In the genomic region with DNA sequence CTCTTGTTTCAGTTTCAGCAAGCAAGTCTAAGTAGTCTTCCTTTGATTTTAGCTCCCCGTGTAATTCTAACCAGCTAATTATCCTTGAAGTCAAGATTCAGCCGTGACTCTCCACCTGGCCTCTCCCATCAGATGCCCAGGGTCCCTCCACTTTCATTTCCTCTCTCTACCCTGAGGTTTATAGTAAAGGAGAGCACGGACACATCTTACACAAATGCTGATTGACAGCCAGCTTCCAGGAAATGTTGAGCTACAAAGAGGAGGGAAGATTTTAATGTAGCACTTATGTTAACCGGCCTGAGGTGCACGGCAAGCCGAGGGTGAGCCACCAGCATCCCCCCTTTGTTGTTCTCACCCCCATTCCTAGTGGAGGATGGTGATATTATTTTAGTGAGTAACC, we compare ENCODE assay signal across 10 mouse cellular contexts. TPM values are rescaled to one million over a fixed set of nuclear protein-coding genes. Genes with fewer than 3 reads are reported as not detected.
DNase-seq lines count a peak whose midpoint lies in the region; ATAC-seq lines count a peak whose summit lies in the region.
"Had no signal": no experiment of that assay in that cellular context is flagged by ENCODE, and none has a peak within 500 bp of the region (broad histone marks: within the 10 kb centered on the region; RNA-seq: fewer than 3 reads in every experiment).

No protein-coding gene starts in this region.

- no peak for ATAC-seq in forebrain, embryonic 13.5 days
- no peak for ATAC-seq in forebrain, embryonic 16.5 days
- ATAC-seq in lung, embryonic 15.5 days (ENCODE audit: borderline replicate concordance, extremely low read depth, low FRiP score, low TSS enrichment), result no peak
- ATAC-seq in hindbrain, embryonic 14.5 days (ENCODE audit: low FRiP score), result no peak
- no peak for ATAC-seq in neural tube, embryonic 12.5 days (ENCODE audit: low FRiP score, low read depth)

- H3K36me3 ChIP-seq in forebrain, embryonic 13.5 days (ENCODE audit: poor library complexity, severe bottlenecking), result no peaks in the 10 kb centered on the region
- H3K36me3 ChIP-seq in forebrain, embryonic 16.5 days (ENCODE audit: control insufficient read depth, insufficient read depth), result no peaks in the 10 kb centered on the region
- no peaks in the 10 kb centered on the region for H3K36me3 ChIP-seq in lung, embryonic 15.5 days
- H3K36me3 ChIP-seq in hindbrain, embryonic 14.5 days (replicated peaks; ENCODE audit: control insufficient read depth, insufficient read depth), result no peaks in the 10 kb centered on the region
- H3K36me3 ChIP-seq in neural tube, embryonic 12.5 days, result no peaks in the 10 kb centered on the region

- H3K27me3 ChIP-seq in forebrain, embryonic 13.5 days, result peaks cover 74% of the 10 kb centered on the region
- peaks cover 54% of the 10 kb centered on the region for H3K27me3 ChIP-seq in forebrain, embryonic 16.5 days (replicated peaks; ENCODE audit: control insufficient read depth, insufficient read depth, low read length)
- H3K27me3 ChIP-seq in lung, embryonic 15.5 days, result peaks cover 70% of the 10 kb centered on the region
- H3K27me3 ChIP-seq in hindbrain, embryonic 14.5 days (ENCODE audit: control insufficient read depth, insufficient read depth, low read length), result peaks cover 19% of the 10 kb centered on the region
- peaks cover 14% of the 10 kb centered on the region for H3K27me3 ChIP-seq in neural tube, embryonic 12.5 days (replicated peaks)

- DNase-seq in lung, postnatal 10 days, result no peak
- no peak for DNase-seq in hindbrain, embryonic 14.5 days (ENCODE audit: low spot score)
- DNase-seq in cerebellum, postnatal 4 days (ENCODE audit: low spot score in 2 of 2), result no peak
- DNase-seq in spleen, adult 12 weeks (ENCODE audit: low spot score), result no peak
- DNase-seq: B cell, adult 2 months; spleen, adult 18-20 months had no signal

- H3K4me1 ChIP-seq in forebrain, embryonic 13.5 days, result peaks cover 39% of the 10 kb centered on the region
- peaks cover 27% of the 10 kb centered on the region for H3K4me1 ChIP-seq in forebrain, embryonic 16.5 days (replicated peaks; ENCODE audit: control insufficient read depth, insufficient read depth, low read length)
- H3K4me1 ChIP-seq in lung, embryonic 15.5 days, result peaks cover 19% of the 10 kb centered on the region
- peaks cover 16% of the 10 kb centered on the region; the same call in 1 of the 2 replicates for H3K4me1 ChIP-seq in hindbrain, embryonic 14.5 days (replicated peaks; ENCODE audit: control insufficient read depth, insufficient read depth, low read length)
- H3K4me1 ChIP-seq in neural tube, embryonic 12.5 days, result peaks cover 33% of the 10 kb centered on the region

- H3K27ac ChIP-seq in forebrain, embryonic 13.5 days, result no peak overlapping the region
- H3K27ac ChIP-seq in forebrain, embryonic 16.5 days (ENCODE audit: low read length), result no peak overlapping the region
- peak overlapping the region; percentile 94; the same call in 1 of the 2 replicates for H3K27ac ChIP-seq in lung, embryonic 15.5 days
- 0 out of 2 replicates have a peak overlapping the region, but pooled peaks have one; percentile 45 for H3K27ac ChIP-seq in hindbrain, embryonic 14.5 days
- no peak overlapping the region for H3K27ac ChIP-seq in neural tube, embryonic 12.5 days

- no peak overlapping the region for H3K9ac ChIP-seq in forebrain, embryonic 13.5 days
- no peak overlapping the region for H3K9ac ChIP-seq in forebrain, embryonic 16.5 days (replicated peaks; ENCODE audit: low read depth, low read length)
- no peak overlapping the region for H3K9ac ChIP-seq in lung, embryonic 15.5 days
- peak overlapping the region; percentile 64 for H3K9ac ChIP-seq in hindbrain, embryonic 14.5 days
- H3K9ac ChIP-seq in neural tube, embryonic 12.5 days, result peak overlapping the region; percentile 64; the same call in 1 of the 2 replicates

- 22% methylated on average over 6 of the region's 6 CpGs for WGBS in forebrain, embryonic 13.5 days
- whole genome bisulfite sequencing in forebrain, embryonic 16.5 days, result 15% methylated on average over 6 of the region's 6 CpGs
- 7% methylated on average over 6 of the region's 6 CpGs for WGBS in lung, embryonic 15.5 days
- 4% methylated on average over 6 of the region's 6 CpGs for WGBS in hindbrain, embryonic 14.5 days
- WGBS in neural tube, embryonic 12.5 days, result 7% methylated on average over 6 of the region's 6 CpGs

- H3K9me3 ChIP-seq in forebrain, embryonic 13.5 days (replicated peaks), result no peaks in the 10 kb centered on the region
- H3K9me3 ChIP-seq in forebrain, embryonic 16.5 days (ENCODE audit: control insufficient read depth, low read length), result no peaks in the 10 kb centered on the region
- no peaks in the 10 kb centered on the region for H3K9me3 ChIP-seq in lung, embryonic 15.5 days
- H3K9me3 ChIP-seq in hindbrain, embryonic 14.5 days (ENCODE audit: control insufficient read depth, low read length), result no peaks in the 10 kb centered on the region
- H3K9me3 ChIP-seq in neural tube, embryonic 12.5 days, result no peaks in the 10 kb centered on the region

- no peak overlapping the region for H3K4me3 ChIP-seq in forebrain, embryonic 13.5 days
- no peak overlapping the region for H3K4me3 ChIP-seq in forebrain, embryonic 16.5 days (replicated peaks; ENCODE audit: low read length)
- peak overlapping the region; percentile 73 for H3K4me3 ChIP-seq in lung, embryonic 15.5 days
- H3K4me3 ChIP-seq in hindbrain, embryonic 14.5 days (replicated peaks; ENCODE audit: low read length), result peak overlapping the region; percentile 62
- H3K4me3 ChIP-seq in neural tube, embryonic 12.5 days, result peak overlapping the region; percentile 70

- H3K4me2 ChIP-seq in forebrain, embryonic 13.5 days, result peak overlapping the region; percentile 12; the same call in 1 of the 2 replicates
- H3K4me2 ChIP-seq in forebrain, embryonic 16.5 days (ENCODE audit: low read length), result no peak overlapping the region
- peak overlapping the region; percentile 78 for H3K4me2 ChIP-seq in lung, embryonic 15.5 days
- H3K4me2 ChIP-seq in hindbrain, embryonic 14.5 days (replicated peaks), result peak overlapping the region; percentile 66
- peak overlapping the region; percentile 93 for H3K4me2 ChIP-seq in neural tube, embryonic 12.5 days (replicated peaks)

RNA-seq across cellular contexts. Expression of a gene that starts 4.0 kb away (rescaled TPM):
- 1.3 and 2.4 TPM in 2 replicates for polyA plus RNA-seq in forebrain, embryonic 13.5 days (2015; fragmentation: Nextera tagmentation; extraction: Ambion mirVana)
- polyA plus RNA-seq in forebrain, embryonic 16.5 days (2015; fragmentation: Nextera tagmentation; extraction: Ambion mirVana), result 0.30 and 0.45 TPM in 2 replicates
- 19.8 and 20.4 TPM in 2 replicates for polyA plus RNA-seq in lung, embryonic 15.5 days (2015; fragmentation: Nextera tagmentation; extraction: Ambion mirVana)
- 11.0 and 14.5 TPM in 2 replicates for polyA plus RNA-seq in hindbrain, embryonic 14.5 days (2014; fragmentation: Nextera tagmentation; extraction: Ambion mirVana)
- polyA plus RNA-seq in neural tube, embryonic 12.5 days (2016; fragmentation: Nextera tagmentation; extraction: Ambion mirVana), result 18.7 and 21.0 TPM in 2 replicates

Comparison
In these comparisons a context has a peak if more than half of its experiments do, and no peak if none do; other contexts are left out.
1. H3K27ac ChIP-seq: peak in lung, embryonic 15.5 days (single experiment) and hindbrain, embryonic 14.5 days (single experiment); none in forebrain, embryonic 13.5 days (single experiment), forebrain, embryonic 16.5 days (single experiment) and neural tube, embryonic 12.5 days (single experiment).
2. H3K4me3 ChIP-seq: peak in lung, embryonic 15.5 days (single experiment), hindbrain, embryonic 14.5 days (single experiment) and neural tube, embryonic 12.5 days (single experiment); none in forebrain, embryonic 13.5 days (single experiment) and forebrain, embryonic 16.5 days (single experiment).
3. H3K9ac ChIP-seq: peak in hindbrain, embryonic 14.5 days (single experiment) and neural tube, embryonic 12.5 days (single experiment); none in forebrain, embryonic 13.5 days (single experiment), forebrain, embryonic 16.5 days (single experiment) and lung, embryonic 15.5 days (single experiment).